ENCODE assay signal across 9 mouse cellular contexts in genomic region chr10:12549261-12549660, GRCm38 (mm10).
DNase-seq lines count a peak whose midpoint lies in the region; ATAC-seq and TF ChIP-seq lines count a peak whose summit lies in the region.
"Had no signal": no experiment of that assay in that cellular context is flagged by ENCODE, and none has a peak within 500 bp of the region (broad histone marks: within the 10 kb centered on the region; RNA-seq: fewer than 3 reads in every experiment).

No protein-coding gene starts in this region.

- no peaks in the 10 kb centered on the region for H3K9me3 ChIP-seq in forebrain, embryonic 10.5 days
- no peaks in the 10 kb centered on the region for H3K9me3 ChIP-seq in forebrain, postnatal 0 days (ENCODE audit: low read length)
- H3K9me3 ChIP-seq in kidney, embryonic 14.5 days (ENCODE audit: control insufficient read depth, low read length), result no peaks in the 10 kb centered on the region
- no peaks in the 10 kb centered on the region for H3K9me3 ChIP-seq in neural tube, embryonic 13.5 days

- H3K9ac ChIP-seq in forebrain, postnatal 0 days, result no peak overlapping the region
- H3K9ac ChIP-seq in kidney, embryonic 14.5 days (ENCODE audit: low read depth, low read length), result no peak overlapping the region
- no peak overlapping the region for H3K9ac ChIP-seq in neural tube, embryonic 13.5 days

- peaks cover 29% of the 10 kb centered on the region for H3K27me3 ChIP-seq in forebrain, embryonic 10.5 days (ENCODE audit: poor library complexity, severe bottlenecking)
- 0 out of 2 replicates have a peak, but pooled peaks cover 6% of the 10 kb centered on the region for H3K27me3 ChIP-seq in forebrain, postnatal 0 days (ENCODE audit: insufficient read depth, low read length)
- no peaks in the 10 kb centered on the region for H3K27me3 ChIP-seq in kidney, embryonic 14.5 days (ENCODE audit: control insufficient read depth, insufficient read depth, low read length)
- peaks cover 4% of the 10 kb centered on the region; the same call in 1 of the 2 replicates for H3K27me3 ChIP-seq in neural tube, embryonic 13.5 days

- no peak overlapping the region for H3K27ac ChIP-seq in forebrain, embryonic 10.5 days
- no peak overlapping the region for H3K27ac ChIP-seq in forebrain, postnatal 0 days (ENCODE audit: low read depth, low read length)
- H3K27ac ChIP-seq in kidney, embryonic 14.5 days (ENCODE audit: low read depth, low read length), result no peak overlapping the region
- H3K27ac ChIP-seq in neural tube, embryonic 13.5 days (replicated peaks), result no peak overlapping the region

- 0 out of 2 replicates have a peak overlapping the region, but pooled peaks have one; percentile 51 for H3K4me3 ChIP-seq in forebrain, embryonic 10.5 days
- no peak overlapping the region for H3K4me3 ChIP-seq in forebrain, postnatal 0 days (ENCODE audit: low read depth, low read length)
- no peak overlapping the region for H3K4me3 ChIP-seq in kidney, embryonic 14.5 days (ENCODE audit: low read length)
- H3K4me3 ChIP-seq in neural tube, embryonic 13.5 days, result no peak overlapping the region

- WGBS in forebrain, embryonic 10.5 days, result 20% methylated on average over 5 of the region's 5 CpGs
- 16% methylated on average over 5 of the region's 5 CpGs for WGBS in forebrain, postnatal 0 days
- 16% methylated on average over 5 of the region's 5 CpGs for WGBS in kidney, embryonic 14.5 days
- WGBS in neural tube, embryonic 13.5 days, result 9% methylated on average over 5 of the region's 5 CpGs

- no peak for ATAC-seq in forebrain, postnatal 0 days
- ATAC-seq in kidney, embryonic 14.5 days (ENCODE audit: low FRiP score, low TSS enrichment), result no peak
- ATAC-seq in neural tube, embryonic 13.5 days (ENCODE audit: low read depth), result no peak

- peaks cover 74% of the 10 kb centered on the region for H3K4me1 ChIP-seq in forebrain, embryonic 10.5 days
- no peaks in the 10 kb centered on the region for H3K4me1 ChIP-seq in forebrain, postnatal 0 days (ENCODE audit: insufficient read depth)
- peaks cover 21% of the 10 kb centered on the region for H3K4me1 ChIP-seq in kidney, embryonic 14.5 days (ENCODE audit: control insufficient read depth, insufficient read depth, low read length)
- peaks cover 57% of the 10 kb centered on the region for H3K4me1 ChIP-seq in neural tube, embryonic 13.5 days (replicated peaks)

- no peak for DNase-seq in forebrain, embryonic 10.5 days (ENCODE audit: extremely low spot score, low spot score)
- DNase-seq in forebrain, postnatal 0 days, result no peak
- DNase-seq in kidney, postnatal 4 days, result no peak
- DNase-seq in neural tube, embryonic 10.5 days (ENCODE audit: extremely low spot score, low spot score), result no peak
- DNase-seq in testis, postnatal 14 days (ENCODE audit: low spot score), result no peak
- DNase-seq in gastrocnemius, adult 8-10 months (ENCODE audit: low spot score in 2 of 2), result no peak
- DNase-seq: cerebellum, postnatal 36 days had no signal

- TF ChIP-seq CTCF in forebrain, postnatal 0 days (IDR thresholded peaks at IDR 0.05; ENCODE audit: low read depth), result no peak

- H3K4me2 ChIP-seq in forebrain, postnatal 0 days (ENCODE audit: low read depth), result no peak overlapping the region
- peak overlapping the region; percentile 53 for H3K4me2 ChIP-seq in kidney, embryonic 14.5 days (replicated peaks; ENCODE audit: low read depth, low read length)
- peak overlapping the region; percentile 58 for H3K4me2 ChIP-seq in neural tube, embryonic 13.5 days

- H3K36me3 ChIP-seq in forebrain, embryonic 10.5 days (replicated peaks), result no peaks in the 10 kb centered on the region
- H3K36me3 ChIP-seq in forebrain, postnatal 0 days (ENCODE audit: insufficient read depth), result no peaks in the 10 kb centered on the region
- H3K36me3 ChIP-seq in kidney, embryonic 14.5 days (ENCODE audit: control insufficient read depth, insufficient read depth, low read length), result no peaks in the 10 kb centered on the region
- H3K36me3 ChIP-seq in neural tube, embryonic 13.5 days, result no peaks in the 10 kb centered on the region
